Mouse (Mus musculus) erythroblast, embryonic 14.5 days (primary cell): ENCODE data around the gene Rasl11b. TPM values are rescaled to one million over a fixed set of nuclear protein-coding genes. Genes with fewer than 3 reads are reported as not detected.

ENCODE experiments used
- H3K27me3 ChIP-seq: 2 replicates; pipeline ENCODE4 v1.6.1; 2012; ENCODE audit warnings: inconsistent platforms; ENCODE audit not compliant: control insufficient read depth
- H3K36me3 ChIP-seq: 2 replicates; pipeline ENCODE4 v1.6.1; 2012; ENCODE audit warnings: mild to moderate bottlenecking, inconsistent platforms; ENCODE audit not compliant: control insufficient read depth
- H3K4me1 ChIP-seq: 2 replicates; pipeline ENCODE4 v1.6.1; 2012; ENCODE audit warnings: inconsistent platforms; ENCODE audit not compliant: control insufficient read depth
- H3K4me3 ChIP-seq: replicated peaks from 2 replicates; pipeline ENCODE3; 2012; ENCODE audit warnings: moderate library complexity, mild to moderate bottlenecking, inconsistent platforms
- H3K9me3 ChIP-seq: 2 replicates; pipeline ENCODE4 v1.6.1; 2012; ENCODE audit warnings: low read length, inconsistent platforms, mixed read lengths; ENCODE audit not compliant: control insufficient read depth
- GATA1 ChIP-seq: IDR thresholded peaks from 2 replicates; pipeline ENCODE4 v1.6.1; 2012; ENCODE audit warnings: low read length, inconsistent platforms, mixed read lengths
- TAL1 ChIP-seq: IDR thresholded peaks from 3 replicates; pipeline ENCODE4 v1.6.1; 2012; ENCODE audit warnings: low read length, inconsistent platforms, mixed read lengths
- polyA plus RNA-seq: library from polyadenylated mRNA; stranded (reverse); fragments of >175 nt; gene quantifications from 2 replicates; pipeline ENCODE4 v1.2.3, GENCODE M21; 2012

Gene Rasl11b
- polyA plus RNA-seq, 1 experiment, result not detected

DNA sequence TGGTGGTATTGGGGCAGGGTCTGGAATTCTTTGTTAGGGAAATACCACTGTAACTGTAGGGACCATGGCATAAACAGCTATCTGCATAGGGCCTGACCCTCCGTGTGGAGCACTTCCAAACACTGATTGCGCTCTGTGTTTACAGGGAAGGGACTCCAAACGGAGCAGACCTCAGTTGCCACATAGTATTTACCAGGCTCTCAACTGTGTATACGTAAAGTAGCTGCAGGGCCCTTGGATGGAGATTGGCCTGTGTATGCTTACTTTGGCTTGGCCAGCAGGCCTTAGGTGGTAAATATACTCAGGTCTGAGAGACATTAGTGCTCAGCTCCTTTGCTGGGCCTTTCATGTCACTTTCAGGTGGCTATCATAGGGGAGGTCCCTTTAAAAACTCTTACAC, 7.4 kb downstream of the Rasl11b start:
- Histone ChIP-seq H3K36me3 (no peaks in the 10 kb centered on the region; the same call in 1 of the 2 replicates), H3K27me3 (no peaks in the 10 kb centered on the region), H3K4me1 (no peaks in the 10 kb centered on the region), H3K9me3 (no peaks in the 10 kb centered on the region), H3K4me3 (no peak overlapping the region)
- TF ChIP-seq TAL1, result no peak
- no peak for TF ChIP-seq GATA1

DNA sequence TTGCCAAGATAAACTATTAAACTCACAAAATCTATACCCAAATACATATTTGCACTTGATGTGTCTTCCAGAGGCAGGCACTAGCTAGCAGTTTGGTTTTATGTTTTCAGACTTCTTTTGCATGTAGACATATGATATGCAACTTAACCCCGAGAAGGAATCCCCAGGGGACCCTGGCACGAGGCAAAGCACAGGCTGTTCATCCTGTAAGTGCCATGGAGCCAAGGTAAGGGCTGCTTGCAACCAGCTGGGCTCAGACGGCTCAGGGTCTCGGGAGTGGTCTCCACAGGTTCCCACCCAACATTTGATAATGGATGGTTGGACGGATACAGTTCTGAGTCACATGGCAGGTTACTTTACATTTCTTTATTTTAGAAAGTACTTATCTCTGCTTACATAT, 9.4 kb downstream of the Rasl11b start:
- no peak for TF ChIP-seq GATA1
- TF ChIP-seq TAL1, result no peak
- no peak overlapping the region for H3K4me3 ChIP-seq
- H3K9me3 ChIP-seq, result no peaks in the 10 kb centered on the region
- H3K4me1 ChIP-seq, result no peaks in the 10 kb centered on the region
- no peaks in the 10 kb centered on the region; the same call in 1 of the 2 replicates for H3K36me3 ChIP-seq
- no peaks in the 10 kb centered on the region for H3K27me3 ChIP-seq

DNA sequence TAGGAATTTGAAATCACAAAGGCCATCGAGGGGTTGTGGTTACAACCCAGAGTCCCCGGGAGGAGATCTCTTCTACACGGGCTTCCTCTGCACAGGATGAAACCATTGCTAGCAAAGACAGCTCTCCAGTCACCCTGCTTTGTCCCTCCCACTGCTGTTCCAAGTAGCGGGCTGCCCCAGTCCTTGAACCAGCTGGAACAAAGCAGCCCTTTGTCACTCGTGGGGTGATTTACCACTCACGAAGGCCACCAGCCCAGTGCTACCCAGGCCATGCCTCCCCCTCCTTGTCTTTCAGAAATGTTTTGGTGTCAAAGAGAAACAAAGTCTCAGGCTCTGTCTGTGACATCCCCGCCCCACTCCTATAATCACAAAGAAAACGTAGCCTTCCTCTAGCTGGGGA, 10.4 kb downstream of the Rasl11b start:
- no peaks in the 10 kb centered on the region for H3K36me3 ChIP-seq
- no peaks in the 10 kb centered on the region for H3K27me3 ChIP-seq
- H3K4me1 ChIP-seq, result no peaks in the 10 kb centered on the region
- H3K4me3 ChIP-seq, result no peak overlapping the region
- no peak for TF ChIP-seq TAL1
- TF ChIP-seq GATA1, result no peak
- H3K9me3 ChIP-seq, result no peaks in the 10 kb centered on the region

DNA sequence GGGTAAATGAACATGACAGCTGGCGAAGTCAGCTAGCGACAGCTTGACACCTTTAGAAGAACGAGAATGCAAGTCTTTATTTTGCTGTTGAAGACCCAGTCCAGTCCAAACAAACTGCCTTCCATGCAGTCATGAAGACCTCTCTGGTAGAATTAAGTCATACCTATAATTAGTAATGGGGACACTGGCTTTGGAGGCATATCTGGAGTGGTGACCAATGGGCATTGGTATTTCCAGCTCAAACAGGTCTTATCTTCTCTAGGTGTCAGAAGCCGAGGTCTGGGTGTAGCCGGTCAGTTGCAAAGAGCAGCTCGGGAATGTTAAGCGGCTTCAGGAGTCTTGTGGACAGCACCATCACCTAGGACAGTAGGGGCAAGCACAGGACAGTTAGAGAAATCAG, 11.0 kb downstream of the Rasl11b start:
- H3K4me1 ChIP-seq, result no peaks in the 10 kb centered on the region
- TF ChIP-seq TAL1 (no peak), GATA1 (no peak)
- no peaks in the 10 kb centered on the region for H3K27me3 ChIP-seq
- H3K9me3 ChIP-seq, result no peaks in the 10 kb centered on the region
- H3K4me3 ChIP-seq, result no peak overlapping the region
- H3K36me3 ChIP-seq, result no peaks in the 10 kb centered on the region

DNA sequence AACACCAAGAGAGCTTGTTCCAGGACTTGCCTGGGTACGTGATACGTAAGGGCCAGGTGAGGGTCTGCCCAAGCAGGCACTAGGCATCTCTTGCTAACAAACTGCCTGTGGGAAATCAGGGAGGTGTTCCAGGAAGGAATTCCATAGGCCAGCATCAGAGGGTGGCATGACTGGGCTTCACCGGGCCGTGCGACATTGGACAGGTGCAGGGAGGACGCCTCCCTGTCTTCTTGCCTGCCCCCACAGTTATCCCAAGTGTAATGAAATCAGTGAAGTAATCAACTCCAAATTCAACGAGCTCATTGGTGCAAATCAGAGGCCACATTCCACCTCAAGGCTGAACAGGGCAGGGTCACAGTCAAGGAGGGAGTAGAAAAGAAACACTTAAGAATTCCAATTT, 11.6 kb downstream of the Rasl11b start:
- no peaks in the 10 kb centered on the region for H3K27me3 ChIP-seq
- no peak for TF ChIP-seq TAL1
- no peaks in the 10 kb centered on the region for H3K9me3 ChIP-seq
- no peaks in the 10 kb centered on the region for H3K36me3 ChIP-seq
- H3K4me1 ChIP-seq, result no peaks in the 10 kb centered on the region
- no peak overlapping the region for H3K4me3 ChIP-seq

DNA sequence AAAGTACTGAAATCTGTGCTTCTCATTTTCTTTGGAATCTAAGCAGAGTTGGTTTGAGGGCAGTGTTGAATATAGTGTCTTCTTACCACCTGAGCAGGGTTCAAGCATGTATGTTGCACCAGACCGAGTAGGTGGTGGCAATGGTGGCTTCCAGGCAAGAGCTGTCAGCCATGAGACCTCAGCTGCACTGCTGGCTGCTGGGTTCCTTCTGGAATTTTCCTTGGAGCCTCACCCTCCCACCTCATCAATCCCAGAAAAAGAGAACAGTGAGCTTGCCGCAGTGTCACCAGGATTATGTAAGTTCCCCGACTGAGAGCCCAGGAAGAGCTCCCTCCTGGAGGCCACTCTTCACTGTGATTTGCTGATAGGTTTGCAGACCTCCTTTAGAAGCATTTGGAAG, 12.1 kb downstream of the Rasl11b start:
- TF ChIP-seq TAL1, result no peak
- TF ChIP-seq GATA1, result no peak
- H3K9me3 ChIP-seq, result no peaks in the 10 kb centered on the region
- no peaks in the 10 kb centered on the region for H3K4me1 ChIP-seq
- H3K4me3 ChIP-seq, result no peak overlapping the region
- H3K27me3 ChIP-seq, result no peaks in the 10 kb centered on the region
- no peaks in the 10 kb centered on the region for H3K36me3 ChIP-seq

DNA sequence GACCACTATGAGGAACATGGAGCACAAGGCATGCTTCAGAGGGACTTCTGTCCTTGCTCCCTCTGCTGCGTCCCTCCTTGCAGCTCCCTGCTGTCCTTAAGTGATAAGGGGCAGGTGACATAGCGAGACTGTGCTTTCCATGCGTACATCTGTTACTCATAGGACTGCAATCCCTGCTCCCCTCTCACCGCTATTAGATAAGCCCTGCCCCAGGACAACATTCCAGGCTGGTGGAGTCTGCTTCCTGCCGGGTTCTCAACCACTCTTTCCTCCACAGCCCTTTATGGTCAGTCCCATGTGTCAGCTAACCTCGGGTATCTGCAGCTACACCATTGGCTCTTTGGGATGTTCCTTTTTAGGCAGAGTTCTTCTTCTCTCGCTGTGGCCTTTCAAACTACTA, 13.4 kb downstream of the Rasl11b start:
- H3K4me1 ChIP-seq, result no peaks in the 10 kb centered on the region
- TF ChIP-seq TAL1 (no peak), GATA1 (no peak)

DNA sequence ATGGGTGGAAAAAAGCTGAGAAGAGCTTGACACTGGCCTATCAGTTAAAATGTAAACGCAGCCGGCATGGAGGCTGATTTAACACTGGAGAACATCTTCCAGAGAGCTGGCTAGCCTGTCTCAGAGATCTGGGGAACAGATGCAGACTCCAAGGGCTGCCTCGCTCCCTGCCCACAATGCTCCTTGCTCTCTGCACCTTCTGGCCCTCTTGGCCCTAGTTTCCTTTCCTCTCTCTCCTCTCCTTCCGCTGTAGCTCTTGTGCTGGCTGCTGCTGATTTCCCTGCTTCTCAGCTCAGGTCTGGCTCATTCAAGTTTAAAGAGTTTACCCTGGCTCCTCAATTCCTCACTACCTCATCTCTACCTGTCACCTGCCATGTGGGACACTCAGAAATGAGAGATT, 14.6 kb downstream of the Rasl11b start:
- no peak overlapping the region for H3K4me3 ChIP-seq
- no peaks in the 10 kb centered on the region for H3K36me3 ChIP-seq
- H3K4me1 ChIP-seq, result no peaks in the 10 kb centered on the region
- TF ChIP-seq GATA1 (no peak), TAL1 (no peak)
- H3K27me3 ChIP-seq, result no peaks in the 10 kb centered on the region
- no peaks in the 10 kb centered on the region for H3K9me3 ChIP-seq

More for the DNA sequence above, 13.4 kb downstream of the Rasl11b start:
- Histone ChIP-seq H3K27me3 (no peaks in the 10 kb centered on the region), H3K9me3 (no peaks in the 10 kb centered on the region), H3K36me3 (no peaks in the 10 kb centered on the region), H3K4me3 (no peak overlapping the region)

DNA sequence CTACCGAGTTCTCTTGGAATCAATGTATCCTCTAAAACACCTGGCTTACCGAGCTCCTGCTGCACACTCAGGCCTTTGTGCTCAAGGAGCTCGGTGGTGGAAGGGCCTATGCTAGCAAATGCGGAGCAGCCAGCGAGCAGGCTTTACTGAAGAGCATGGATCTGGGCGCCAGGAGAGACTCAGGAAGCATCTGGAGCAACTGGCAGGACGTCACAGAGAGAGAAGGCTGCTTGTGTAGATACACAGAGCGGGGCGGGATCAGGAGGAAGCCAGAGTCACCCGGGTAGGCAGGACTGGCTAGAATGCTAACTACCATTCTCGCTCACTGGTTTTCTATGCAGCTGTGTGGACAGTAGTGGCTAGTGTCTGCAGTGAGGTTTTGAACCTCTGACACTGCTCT, 16.3 kb downstream of the Rasl11b start:
- TF ChIP-seq TAL1 (no peak), GATA1 (no peak)
- Histone ChIP-seq H3K36me3 (no peaks in the 10 kb centered on the region), H3K4me1 (no peaks in the 10 kb centered on the region), H3K4me3 (no peak overlapping the region), H3K9me3 (no peaks in the 10 kb centered on the region), H3K27me3 (no peaks in the 10 kb centered on the region)

DNA sequence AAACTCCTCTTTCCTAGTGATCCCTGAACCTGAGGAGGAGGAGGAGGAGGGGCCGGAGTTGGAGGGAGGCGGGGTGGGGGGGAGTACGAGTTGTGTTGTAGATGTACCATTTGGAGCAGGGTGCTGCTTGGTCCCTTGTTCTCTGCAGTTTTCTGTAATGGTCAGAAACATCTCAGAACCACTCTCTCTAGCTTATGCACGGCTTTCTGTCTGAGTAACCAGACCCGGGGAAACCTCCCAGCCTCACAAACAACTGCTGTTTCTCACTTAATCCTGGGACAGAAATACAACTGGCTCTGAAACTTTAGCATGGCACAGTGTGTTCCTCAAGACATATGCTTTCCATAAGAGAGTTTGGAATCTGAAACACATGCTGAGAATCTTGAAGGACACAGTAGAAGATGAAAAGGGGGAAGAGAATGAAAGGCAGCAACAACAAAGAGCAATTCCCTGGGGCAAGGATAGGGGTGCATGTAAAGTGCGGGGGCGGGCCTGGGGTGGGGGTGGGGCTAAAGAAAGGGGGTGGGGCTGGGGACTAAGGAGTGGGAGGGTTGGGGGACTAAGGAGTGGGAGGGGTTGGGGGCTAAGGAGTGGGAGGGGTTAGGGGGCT, 19.5 kb downstream of the Rasl11b start:
- Histone ChIP-seq H3K27me3 (no peaks in the 10 kb centered on the region), H3K36me3 (no peaks in the 10 kb centered on the region), H3K4me1 (no peaks in the 10 kb centered on the region), H3K9me3 (no peaks in the 10 kb centered on the region), H3K4me3 (no peak overlapping the region)
- TF ChIP-seq TAL1 (no peak), GATA1 (no peak)
